ENCODE assay signal across 14 mouse cellular contexts in the genomic region with DNA sequence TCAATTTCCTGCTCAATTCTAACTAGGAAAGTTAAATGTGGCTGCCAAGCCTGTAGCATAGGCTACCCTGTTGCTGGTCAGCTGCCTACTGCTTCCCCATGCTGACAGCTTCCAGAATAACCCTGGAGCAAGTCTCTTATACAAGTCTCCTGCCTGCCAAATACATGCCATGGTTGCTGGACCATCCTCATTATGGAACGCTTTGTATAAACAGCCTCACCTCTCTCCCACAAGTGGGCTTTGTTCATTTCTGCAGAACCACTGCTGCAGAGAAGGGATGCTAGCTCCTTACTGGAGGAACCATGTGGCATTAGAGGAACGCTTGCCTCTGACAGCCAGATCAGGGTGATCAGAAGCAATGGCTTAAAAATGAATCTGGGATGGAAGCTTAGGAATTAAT.
"Had no signal": no experiment of that assay in that cellular context is flagged by ENCODE, and none has a peak within 500 bp of the region (broad histone marks: within the 10 kb centered on the region; RNA-seq: fewer than 3 reads in every experiment).

No protein-coding gene starts in this region.

- H3K4me1 ChIP-seq: neural tube, embryonic 12.5 days; neural tube, embryonic 13.5 days; neural tube, embryonic 15.5 days; stomach, embryonic 15.5 days had no signal

- H3K4me3 ChIP-seq: neural tube, embryonic 12.5 days; neural tube, embryonic 13.5 days; neural tube, embryonic 15.5 days; stomach, embryonic 15.5 days had no signal

- H3K27me3 ChIP-seq: neural tube, embryonic 12.5 days; neural tube, embryonic 13.5 days; neural tube, embryonic 15.5 days; stomach, embryonic 15.5 days had no signal

- H3K9me3 ChIP-seq: neural tube, embryonic 12.5 days; neural tube, embryonic 13.5 days; neural tube, embryonic 15.5 days; stomach, embryonic 15.5 days had no signal

- DNase-seq: right cerebral cortex, postnatal 14 days; right cerebral cortex, postnatal 25 days; right cerebral cortex, postnatal 4 days; spleen, adult 18-20 months; thymus, adult 18-20 months; thymus, adult 2 months; thymus, postnatal 25 days; thymus, postnatal 36 days; thymus, postnatal 4 days had no signal

- H3K27ac ChIP-seq: neural tube, embryonic 12.5 days; neural tube, embryonic 13.5 days; neural tube, embryonic 15.5 days; stomach, embryonic 15.5 days; stomach, postnatal 0 days had no signal

- H3K36me3 ChIP-seq: neural tube, embryonic 12.5 days; neural tube, embryonic 13.5 days; neural tube, embryonic 15.5 days; stomach, embryonic 15.5 days had no signal
